Mouse (Mus musculus) CD4-positive, CD25-positive, alpha-beta regulatory T cell, adult 4 months (primary cell): ENCODE data around the gene Nid2. TPM values are rescaled to one million over a fixed set of nuclear protein-coding genes. Genes with fewer than 3 reads are reported as not detected.

ENCODE experiments used
- polyA plus RNA-seq, 2 experiments: library from polyadenylated mRNA; unstranded; fragments of 100-300 nt; shearing (Covaris generic); gene quantifications; one replicate each; pipeline ENCODE4 v1.2.1; 2017

The Nid2 gene
- polyA plus RNA-seq, 2 experiments from 2014 or later, result 1.1 to 5.1 TPM

Other genes starting within 250 kb of the Nid2 start
- gene Gm2244, start 201.3 kb upstream of the Nid2 start, polyA plus RNA-seq, result under 1 TPM in 1 of 2 experiments, not detected in 1; 0.95 TPM
- 10 to 100 TPM; 11.3 to 31.7 TPM for gene Gm2237, start 166.1 kb upstream of the Nid2 start, polyA plus RNA-seq
- not detected for gene Gm5458, start 148.7 kb upstream of the Nid2 start, polyA plus RNA-seq
- gene Rtraf, start 72.6 kb downstream of the Nid2 start, polyA plus RNA-seq, result 100 to 1,000 TPM; 100 to 114 TPM
- 10 to 100 TPM; 39.1 to 54.2 TPM for gene Gng2, start 226.4 kb downstream of the Nid2 start, polyA plus RNA-seq